Mouse (Mus musculus) lung, adult 2 months (tissue): ENCODE measurements around the gene Tnrc6c.

Source experiments
- CTCF ChIP-seq: fragments of 200-500 bp; IDR thresholded peaks from 2 replicates; pipeline ENCODE4 v1.5.1; 2011; ENCODE audit warnings: mild to moderate bottlenecking, low read length, control low read depth; ENCODE audit not compliant: insufficient read depth
- POLR2A ChIP-seq: fragments of 200-500 bp; IDR thresholded peaks from 2 replicates; pipeline ENCODE4 v1.6.1; 2011; ENCODE audit warnings: low read depth, mild to moderate bottlenecking, control low read depth, low read length, borderline replicate concordance; ENCODE audit errors: extremely low read depth

DNA sequence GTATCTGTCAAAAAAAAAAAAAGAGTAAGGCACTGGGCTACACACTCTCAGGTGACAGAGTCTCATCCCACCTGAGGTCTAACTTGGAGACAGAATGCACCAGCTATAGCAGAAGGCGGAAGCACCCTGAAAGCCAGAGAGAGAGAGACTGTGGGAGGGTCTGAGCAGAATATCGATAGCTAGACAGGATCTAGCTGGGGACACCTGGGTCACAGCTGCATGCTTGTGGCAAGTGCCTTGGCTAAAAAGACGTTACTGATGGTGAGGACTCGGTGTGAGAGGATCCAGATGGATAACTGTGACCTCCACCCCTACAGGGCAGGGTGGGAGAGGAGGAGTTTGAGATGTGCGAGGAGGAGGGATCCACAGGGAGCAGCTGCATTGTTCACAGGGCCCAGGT lies 142.9 kb downstream of the Tnrc6c start:
- no peak for TF ChIP-seq POLR2A
- TF ChIP-seq CTCF = no peak
